Mouse (Mus musculus): ENCODE measurements around the gene Ubac1.

The Ubac1 gene

DNA sequence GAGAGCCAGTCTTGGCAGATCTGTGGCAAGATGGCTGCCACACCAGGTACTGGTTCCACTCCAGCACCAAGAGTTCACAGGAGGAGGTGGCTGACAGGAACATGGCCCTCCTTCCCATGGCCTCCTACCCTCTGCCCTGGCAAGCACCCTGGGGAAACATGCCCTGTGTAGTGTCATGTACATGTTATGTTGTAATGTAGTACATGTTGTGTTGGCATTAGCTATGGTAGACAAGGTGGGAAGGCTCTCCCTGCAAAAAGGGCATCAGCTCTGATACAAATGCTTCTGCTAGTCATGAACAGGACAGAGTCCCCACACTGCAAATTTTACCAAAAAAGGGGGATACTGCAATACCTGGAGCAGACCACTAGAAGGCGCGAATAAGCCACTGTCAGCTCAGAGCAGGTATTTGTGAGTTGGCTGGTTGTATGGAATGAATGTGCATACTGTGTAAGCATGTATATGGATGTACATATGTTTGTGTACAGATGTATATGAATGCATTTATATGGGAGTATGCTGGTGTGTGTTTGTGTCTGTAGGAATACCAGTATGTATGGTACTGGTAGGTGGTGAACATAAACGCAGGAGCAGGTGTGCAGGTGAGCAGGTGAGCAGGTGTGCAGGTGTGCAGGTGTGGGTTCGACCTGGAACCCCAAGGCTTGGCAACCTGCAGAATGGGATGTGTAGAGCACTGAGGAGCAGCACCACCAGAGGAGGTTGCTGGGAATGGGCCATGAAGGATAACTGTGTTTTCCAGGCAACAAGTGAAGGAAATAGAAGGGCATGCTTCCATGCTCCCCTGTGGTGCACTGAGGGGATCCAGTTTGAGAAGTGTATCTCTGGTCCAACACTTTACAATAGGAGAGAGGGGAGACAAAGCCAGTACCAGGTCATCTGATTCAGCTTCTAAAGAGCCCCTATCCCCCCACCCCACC lies 2.9 kb upstream of the Ubac1 start:
- no peak for DNase-seq (ENCODE audit: low spot score in 2 of 2)

GRCm38 (mm10) chr2:26022626-26023025 lies 1.1 kb upstream of the Ubac1 start:
- DNase-seq (ENCODE audit: low spot score in 2 of 2), result no peak

DNA sequence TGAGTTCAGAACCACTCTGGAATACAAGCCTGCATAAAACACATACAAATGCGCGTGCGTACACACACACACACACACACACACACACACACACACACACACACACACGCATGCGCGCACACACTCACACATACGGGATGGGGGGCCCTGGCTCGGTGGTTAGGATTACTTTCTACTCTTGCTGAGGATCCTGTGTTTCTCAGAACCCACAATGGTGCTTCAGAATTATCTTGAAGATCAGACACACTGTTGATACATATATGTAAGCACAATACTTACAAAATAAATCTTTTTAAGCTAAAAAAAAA lies 665 bp upstream of the Ubac1 start:
- no peak for DNase-seq (ENCODE audit: low spot score in 2 of 2)

GRCm38 (mm10) chr2:26020714-26021560 lies 610 bp downstream of the Ubac1 start:
- peak in 1 of 2 experiments; percentile 37 for DNase-seq (ENCODE audit: low spot score in 2 of 2)

DNA sequence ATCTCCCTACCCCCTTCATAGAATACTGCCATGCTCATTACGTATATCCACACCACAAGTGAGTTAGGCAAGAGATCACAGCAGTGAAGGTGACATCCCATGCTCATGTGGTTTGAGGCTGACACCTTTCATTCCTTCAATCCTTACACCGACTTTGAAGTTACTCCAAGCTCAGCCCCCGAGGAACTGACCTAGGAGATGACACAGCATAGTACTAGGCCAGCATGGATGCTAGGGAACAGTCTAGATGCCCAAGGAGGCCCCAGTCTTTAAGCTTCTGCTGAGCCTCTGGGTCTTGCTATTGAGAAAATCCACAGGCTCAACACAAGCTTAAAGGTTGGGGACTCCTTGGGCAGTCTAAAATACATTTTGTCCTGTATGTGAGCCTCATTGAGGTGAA lies 1.6 kb downstream of the Ubac1 start:
- no peak for DNase-seq (ENCODE audit: low spot score in 2 of 2)

DNA sequence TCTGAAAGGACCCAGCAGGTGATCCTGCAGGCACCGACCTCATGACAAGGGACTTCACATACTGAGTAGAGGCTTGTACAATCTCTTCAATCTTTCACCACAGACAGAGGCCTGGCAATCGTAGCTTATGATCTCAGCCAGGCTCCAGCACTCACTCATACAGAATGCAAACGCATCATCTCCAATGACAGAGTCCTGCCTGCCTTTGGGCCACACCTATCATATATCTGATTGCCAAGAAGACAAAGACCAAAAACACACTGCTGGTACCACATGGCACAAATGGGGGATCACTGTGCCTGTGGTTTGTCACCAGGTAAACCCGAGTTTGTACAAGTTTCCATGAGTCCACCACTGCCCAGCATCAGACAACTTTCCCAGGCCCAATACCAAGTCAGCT lies 4.2 kb downstream of the Ubac1 start:
- DNase-seq (ENCODE audit: low spot score in 2 of 2), result no peak

- no peak for DNase-seq (ENCODE audit: low spot score in 2 of 2)
Observed at GRCm38 (mm10) chr2:26013674-26014073, 7.9 kb downstream of the Ubac1 start.

DNA sequence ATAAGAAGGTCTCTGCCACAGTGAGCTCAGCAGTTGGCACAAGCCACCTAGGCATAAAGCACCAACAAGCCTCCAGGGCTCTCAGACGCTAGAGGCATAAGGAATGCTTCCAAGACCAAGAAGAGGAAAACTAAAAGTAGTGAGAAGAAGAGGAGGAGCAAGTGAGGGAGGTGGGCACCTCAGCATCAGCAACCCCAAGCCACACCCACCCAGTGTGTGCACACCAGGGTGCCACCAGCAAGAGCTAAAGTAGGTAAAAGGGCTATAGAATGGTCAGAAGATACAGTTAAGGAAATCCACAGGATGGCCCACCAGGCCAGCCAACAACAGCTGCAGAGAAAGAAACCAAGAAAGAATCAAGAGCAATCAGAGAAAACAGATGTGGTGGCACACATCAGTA lies 10.1 kb downstream of the Ubac1 start:
- DNase-seq (ENCODE audit: low spot score in 2 of 2), result no peak

DNA sequence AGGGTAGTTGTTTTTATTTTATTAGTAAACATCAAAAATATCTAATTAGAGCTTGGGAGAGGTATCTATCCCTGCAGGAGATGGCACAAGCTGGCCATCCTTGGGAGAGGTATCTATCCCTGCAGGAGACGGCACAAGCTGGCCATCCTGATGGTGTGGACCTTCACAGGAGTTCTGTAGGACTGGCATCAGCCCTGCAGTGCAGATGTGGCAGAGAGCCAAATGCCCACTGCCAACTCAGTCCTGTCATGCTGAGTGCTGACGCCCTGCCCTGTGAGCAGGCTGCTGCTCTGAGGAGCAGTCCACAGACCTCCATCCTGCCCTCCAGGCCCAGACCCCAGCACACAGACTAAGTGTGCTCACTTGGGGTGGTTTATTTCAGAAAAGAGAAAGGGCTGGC lies 19.5 kb downstream of the Ubac1 start:
- no peak for DNase-seq (ENCODE audit: low spot score in 2 of 2)

DNA sequence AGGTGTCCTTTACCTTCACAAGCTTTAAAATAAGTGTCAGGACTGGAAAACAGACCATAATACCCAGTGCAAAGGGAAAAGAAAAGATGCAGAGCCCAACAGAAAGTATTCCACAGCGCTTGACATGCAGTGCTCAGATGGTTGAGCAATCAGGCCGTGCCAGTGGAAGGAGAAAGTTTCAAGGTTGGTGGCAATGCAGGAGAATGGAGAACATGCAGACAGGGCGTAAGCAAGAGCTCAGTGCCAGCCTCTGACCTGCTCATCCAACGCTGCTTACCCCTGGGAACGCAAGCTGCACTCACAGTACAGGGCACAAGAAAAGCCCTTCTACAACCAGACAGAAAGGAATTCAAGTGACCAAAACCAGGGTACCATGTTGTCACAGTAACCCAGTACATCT lies 20.4 kb downstream of the Ubac1 start:
- DNase-seq (ENCODE audit: low spot score in 2 of 2), result no peak

- DNase-seq (ENCODE audit: low spot score in 2 of 2), result no peak
Observed at GRCm38 (mm10) chr2:25997716-25998115, 23.8 kb downstream of the Ubac1 start.

GRCm38 (mm10) chr2:25994791-25995190 lies 26.8 kb downstream of the Ubac1 start:
- no peak for DNase-seq (ENCODE audit: low spot score in 2 of 2)

- DNase-seq (ENCODE audit: low spot score in 2 of 2), result no peak
Observed at GRCm38 (mm10) chr2:25992285-25992684, 29.3 kb downstream of the Ubac1 start.

GRCm38 (mm10) chr2:25989651-25990050 lies 31.9 kb downstream of the Ubac1 start:
- no peak for DNase-seq (ENCODE audit: low spot score in 2 of 2)

DNA sequence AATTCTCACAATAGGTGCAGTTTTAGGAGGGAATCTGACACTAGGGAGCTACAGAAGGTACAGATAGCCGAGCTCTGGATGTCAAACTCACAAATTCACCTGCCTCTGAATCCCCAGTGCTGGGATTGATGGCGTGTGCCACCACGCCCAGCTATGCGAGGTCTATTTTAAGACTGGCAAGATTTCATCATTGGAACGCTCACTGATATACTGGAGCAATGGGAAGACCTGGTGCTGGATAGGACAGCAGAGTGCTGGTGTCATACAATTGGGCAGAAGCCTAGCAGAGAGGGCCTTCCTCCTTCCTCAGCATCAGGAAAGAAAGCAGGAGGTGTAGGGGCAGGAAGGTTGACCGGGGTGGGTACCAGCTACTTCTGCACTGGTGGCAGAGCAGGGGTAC lies 33.7 kb downstream of the Ubac1 start:
- no peak for DNase-seq (ENCODE audit: low spot score in 2 of 2)

- DNase-seq (ENCODE audit: low spot score in 2 of 2), result no peak
Observed at GRCm38 (mm10) chr2:25986601-25987000, 34.9 kb downstream of the Ubac1 start.

DNA sequence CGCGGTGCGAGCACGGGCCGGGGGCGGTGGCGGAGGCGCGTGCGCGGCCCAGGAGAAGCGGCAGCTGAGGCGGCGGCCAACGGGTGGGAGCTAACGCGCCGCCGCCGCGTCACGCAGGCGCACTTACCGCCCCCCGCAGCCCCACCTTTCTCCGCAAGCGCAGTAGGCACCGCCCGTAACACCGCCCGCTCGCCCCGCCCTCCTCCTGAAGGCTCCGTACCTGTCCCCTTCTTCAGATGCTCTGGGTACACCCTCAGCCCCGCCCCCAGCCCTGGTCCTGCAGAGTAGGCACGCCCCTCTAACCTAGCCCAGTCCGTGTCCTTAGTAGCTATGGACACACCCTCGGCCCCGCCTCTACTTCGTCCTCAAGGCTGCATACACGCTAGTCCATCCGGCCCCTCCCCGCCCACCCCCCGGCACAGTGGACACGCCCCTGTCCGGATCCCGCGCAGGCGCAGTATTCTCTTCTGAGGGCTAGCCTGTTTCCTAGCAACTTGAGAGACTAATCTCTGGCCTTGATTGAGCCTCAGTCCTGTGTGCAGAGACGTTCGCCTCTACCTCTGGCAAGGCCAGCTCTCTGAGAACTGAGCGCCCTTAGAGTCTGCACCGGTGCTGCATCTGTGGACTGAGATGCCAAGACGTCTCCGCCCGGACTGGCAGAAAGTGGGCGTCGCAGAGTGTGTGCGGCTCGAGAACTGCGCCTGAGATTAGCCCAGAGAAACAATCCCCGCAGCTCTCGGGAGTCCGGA lies 38.2 kb downstream of the Ubac1 start, which contains the start of gene Camsap1:
Camsap1 (minus strand) TSS at position 124 of the 749 bp plus-strand sequence.
- peak; percentile 100 for DNase-seq (ENCODE audit: low spot score in 2 of 2)

- peak in 1 of 2 experiments; percentile 63 for DNase-seq (ENCODE audit: low spot score in 2 of 2)
Observed at GRCm38 (mm10) chr2:25982426-25983091, 39.0 kb downstream of the Ubac1 start.

DNA sequence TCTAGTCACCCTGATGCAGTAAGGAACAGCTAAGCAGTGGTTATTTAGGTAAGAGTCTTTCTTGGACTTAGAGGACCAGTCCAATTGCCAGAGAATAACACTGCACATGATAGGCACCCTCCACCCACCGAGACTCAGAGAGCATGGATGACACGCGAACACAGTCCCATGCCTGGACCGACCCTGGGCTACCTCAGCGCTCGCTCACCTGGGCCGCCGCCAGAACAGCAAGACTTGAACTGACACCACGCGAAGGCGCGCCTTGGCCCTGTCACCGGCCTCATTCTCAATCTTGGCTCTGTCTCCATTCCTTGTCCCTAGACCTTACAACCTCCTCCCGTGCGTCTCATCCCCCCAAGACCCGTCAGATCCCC lies 39.5 kb downstream of the Ubac1 start:
- DNase-seq (ENCODE audit: low spot score in 2 of 2), result peak; percentile 38 to 64

- no peak for DNase-seq (ENCODE audit: low spot score in 2 of 2)
Observed at GRCm38 (mm10) chr2:25978997-25979396, 42.5 kb downstream of the Ubac1 start.

GRCm38 (mm10) chr2:25977587-25978239 lies 43.8 kb downstream of the Ubac1 start:
- DNase-seq (ENCODE audit: low spot score in 2 of 2), result no peak

All from urinary bladder, postnatal 4 days (tissue).